Mouse (Mus musculus): ENCODE measurements around the gene Tmem179.

- TF ChIP-seq CTCF (IDR thresholded peaks at IDR 0.05; ENCODE audit: insufficient read depth, low read depth, low read length) (no peak), POLR2A (IDR thresholded peaks at IDR 0.05; ENCODE audit: insufficient read depth, low read depth, low read length) (no peak)
Observed at GRCm38 (mm10) chr12:112552520-112552919, 36.0 kb upstream of the Tmem179 start.

Data from olfactory bulb, adult 2 months (tissue).